Mouse (Mus musculus): ENCODE data around the gene Trpc4ap. TPM values are rescaled to one million over a fixed set of nuclear protein-coding genes. Genes with fewer than 3 reads are reported as not detected.

The Trpc4ap gene
- polyA plus RNA-seq, 1 experiment from 2014 or later = 188 TPM

DNA sequence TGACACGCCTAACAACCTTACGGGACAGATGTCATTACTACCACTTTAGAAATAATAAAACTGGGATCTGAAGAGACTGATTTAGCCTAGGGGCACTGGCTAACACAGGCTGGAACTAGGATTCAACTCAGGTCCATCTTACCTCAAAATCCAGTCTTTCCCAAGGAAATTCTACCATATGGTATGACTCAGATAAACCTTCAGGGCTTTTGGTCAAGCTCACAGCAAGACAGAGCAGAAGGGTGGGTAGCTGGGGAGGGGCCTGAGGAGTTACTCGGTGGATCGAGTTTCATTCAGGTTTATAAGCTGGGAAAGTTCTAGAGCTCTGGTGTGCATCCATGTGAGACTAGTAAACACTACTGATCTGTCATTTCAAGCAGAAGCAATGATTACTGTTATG lies 3.0 kb downstream of the Trpc4ap start:
- H3K4me1 ChIP-seq = peaks cover 15% of the 10 kb centered on the region
- no peak overlapping the region for H3K9ac ChIP-seq
- peaks cover 2% of the 10 kb centered on the region; the same call in 1 of the 2 replicates for H3K36me3 ChIP-seq
- H3K27ac ChIP-seq = no peak overlapping the region
- H3K9me3 ChIP-seq = no peaks in the 10 kb centered on the region
- ATAC-seq (ENCODE audit: low FRiP score, low read depth) = no peak
- no peaks in the 10 kb centered on the region for H3K27me3 ChIP-seq (replicated peaks)
- no peak overlapping the region for H3K4me3 ChIP-seq
- H3K4me2 ChIP-seq (replicated peaks) = no peak overlapping the region
- 85% methylated on average over 4 of the region's 4 CpGs for WGBS

DNA sequence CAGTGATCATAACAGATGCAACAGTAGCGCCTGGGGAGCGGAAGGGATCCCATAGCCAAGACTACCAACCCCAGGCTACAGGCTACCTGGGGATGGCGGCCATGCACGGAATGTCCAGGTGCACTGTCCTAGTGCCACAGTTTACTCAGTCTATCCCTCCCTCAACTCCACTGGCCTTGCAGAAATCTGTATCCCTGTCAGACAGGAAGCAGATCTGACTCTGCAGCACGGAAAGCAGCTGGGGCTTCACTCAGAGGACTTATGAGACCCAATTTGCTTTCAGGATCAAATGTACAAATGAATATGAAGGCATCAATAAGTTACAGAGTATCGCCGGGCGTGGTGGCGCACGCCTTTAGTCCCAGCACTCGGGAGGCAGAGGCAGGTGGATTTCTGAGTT lies 4.4 kb downstream of the Trpc4ap start:
- no peaks in the 10 kb centered on the region for H3K27me3 ChIP-seq (replicated peaks)
- 96% methylated on average over 11 of the region's 11 CpGs for WGBS
- peaks cover 2% of the 10 kb centered on the region; the same call in 1 of the 2 replicates for H3K36me3 ChIP-seq
- H3K4me2 ChIP-seq (replicated peaks) = no peak overlapping the region
- no peak overlapping the region for H3K4me3 ChIP-seq
- no peak overlapping the region for H3K9ac ChIP-seq
- no peaks in the 10 kb centered on the region for H3K9me3 ChIP-seq
- peaks cover 15% of the 10 kb centered on the region for H3K4me1 ChIP-seq
- ATAC-seq (ENCODE audit: low FRiP score, low read depth) = no peak
- H3K27ac ChIP-seq = no peak overlapping the region

- no peak overlapping the region for H3K9ac ChIP-seq
- no peak for ATAC-seq (ENCODE audit: low FRiP score, low read depth)
- WGBS = 86% methylated on average over 5 of the region's 5 CpGs
- H3K27ac ChIP-seq = no peak overlapping the region
- H3K36me3 ChIP-seq = peaks cover 2% of the 10 kb centered on the region; the same call in 1 of the 2 replicates
- no peaks in the 10 kb centered on the region for H3K27me3 ChIP-seq (replicated peaks)
- no peaks in the 10 kb centered on the region for H3K9me3 ChIP-seq
- no peak overlapping the region for H3K4me3 ChIP-seq
- H3K4me1 ChIP-seq = peaks cover 15% of the 10 kb centered on the region
- no peak overlapping the region for H3K4me2 ChIP-seq (replicated peaks)
Measured at GRCm38 (mm10) chr2:155686572-155686971, 5.6 kb downstream of the Trpc4ap start.

- peaks cover 2% of the 10 kb centered on the region; the same call in 1 of the 2 replicates for H3K36me3 ChIP-seq
- H3K27me3 ChIP-seq (replicated peaks) = no peaks in the 10 kb centered on the region
- H3K27ac ChIP-seq = no peak overlapping the region
- H3K4me1 ChIP-seq = no peaks in the 10 kb centered on the region
- no peak overlapping the region for H3K4me3 ChIP-seq
- no peak for ATAC-seq (ENCODE audit: low FRiP score, low read depth)
- H3K9me3 ChIP-seq = no peaks in the 10 kb centered on the region
- 96% methylated on average over 5 of the region's 5 CpGs for WGBS
- no peak overlapping the region for H3K9ac ChIP-seq
- no peak overlapping the region for H3K4me2 ChIP-seq (replicated peaks)
Measured at GRCm38 (mm10) chr2:155683821-155684220, 8.4 kb downstream of the Trpc4ap start.

- Histone ChIP-seq H3K36me3 (peaks cover 2% of the 10 kb centered on the region; the same call in 1 of the 2 replicates), H3K4me3 (no peak overlapping the region), H3K9me3 (no peaks in the 10 kb centered on the region), H3K4me2 (replicated peaks) (no peak overlapping the region), H3K27ac (no peak overlapping the region), H3K4me1 (no peaks in the 10 kb centered on the region), H3K9ac (no peak overlapping the region), H3K27me3 (replicated peaks) (no peaks in the 10 kb centered on the region)
- WGBS = 56% methylated on average over 3 of the region's 3 CpGs
- ATAC-seq (ENCODE audit: low FRiP score, low read depth) = no peak
Measured at GRCm38 (mm10) chr2:155683137-155683536, 9.0 kb downstream of the Trpc4ap start.

DNA sequence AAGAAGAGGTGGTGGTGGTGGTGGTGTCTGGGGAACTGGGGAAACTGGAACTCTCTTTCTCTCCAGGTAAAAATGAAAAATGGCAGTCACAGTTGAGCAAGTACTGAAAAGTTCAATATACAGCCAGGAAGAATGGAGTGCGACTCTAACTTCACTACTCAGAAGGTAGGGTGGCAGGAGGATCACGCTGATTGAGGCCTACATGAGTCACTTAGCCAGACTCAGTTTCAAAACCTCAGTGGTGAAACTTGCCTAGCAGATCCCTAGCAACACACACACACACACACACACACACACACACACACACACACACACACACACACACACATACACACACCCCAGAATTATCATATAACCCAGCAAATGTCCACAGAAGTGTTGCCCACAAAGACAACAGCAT lies 10.3 kb downstream of the Trpc4ap start:
- Histone ChIP-seq H3K9me3 (no peaks in the 10 kb centered on the region), H3K4me3 (no peak overlapping the region), H3K9ac (no peak overlapping the region), H3K27me3 (replicated peaks) (no peaks in the 10 kb centered on the region), H3K4me1 (no peaks in the 10 kb centered on the region), H3K27ac (no peak overlapping the region), H3K36me3 (no peaks in the 10 kb centered on the region), H3K4me2 (replicated peaks) (no peak overlapping the region)
- ATAC-seq (ENCODE audit: low FRiP score, low read depth) = no peak
- WGBS = 75% methylated on average over 2 of the region's 2 CpGs

DNA sequence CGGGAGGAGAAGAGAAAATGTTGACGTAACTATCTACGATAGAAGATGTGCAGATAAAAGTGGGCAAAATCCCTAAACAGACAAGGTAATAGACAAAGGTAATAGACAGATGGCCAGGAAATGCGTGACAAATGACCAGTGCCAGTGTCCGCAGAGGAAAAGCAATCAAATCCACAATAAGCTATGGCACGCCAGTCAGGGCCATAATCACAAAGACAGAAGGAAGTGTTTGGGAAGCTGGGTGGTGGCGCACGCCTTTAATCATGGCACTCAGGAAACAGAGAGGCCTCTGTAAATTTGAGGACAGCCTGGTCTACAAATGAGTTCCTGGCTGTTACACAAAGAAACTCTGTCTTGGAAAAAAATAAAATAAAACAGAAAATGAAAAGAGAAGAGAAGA lies 11.0 kb downstream of the Trpc4ap start:
- no peak for ATAC-seq (ENCODE audit: low FRiP score, low read depth)
- Histone ChIP-seq H3K27ac (no peak overlapping the region), H3K4me3 (no peak overlapping the region), H3K4me2 (replicated peaks) (no peak overlapping the region), H3K27me3 (replicated peaks) (no peaks in the 10 kb centered on the region), H3K36me3 (no peaks in the 10 kb centered on the region), H3K4me1 (no peaks in the 10 kb centered on the region), H3K9me3 (no peaks in the 10 kb centered on the region), H3K9ac (no peak overlapping the region)
- whole genome bisulfite sequencing = 62% methylated on average over 8 of the region's 8 CpGs

DNA sequence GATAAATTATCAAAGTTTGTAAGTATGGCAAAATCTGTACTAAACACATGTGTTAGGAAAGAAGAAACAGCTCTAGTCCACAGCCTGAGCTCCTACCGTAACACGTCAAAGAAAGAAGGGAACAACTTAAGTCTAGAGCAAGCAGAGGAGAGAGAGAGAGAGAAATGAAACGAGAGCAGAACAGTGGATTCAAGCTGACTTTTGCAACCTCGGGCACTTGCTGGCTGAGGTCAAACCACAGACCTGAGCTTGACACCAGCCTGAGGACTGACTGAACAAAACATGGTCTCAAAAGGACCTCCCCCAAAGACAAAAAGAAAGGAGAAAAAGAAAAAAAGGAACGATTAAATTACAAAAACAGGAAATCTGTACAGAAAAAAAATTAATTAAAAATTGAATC lies 11.6 kb downstream of the Trpc4ap start:
- H3K9ac ChIP-seq = no peak overlapping the region
- H3K4me2 ChIP-seq (replicated peaks) = no peak overlapping the region
- WGBS = 73% methylated on average over 5 of the region's 5 CpGs
- H3K4me3 ChIP-seq = no peak overlapping the region
- no peak for ATAC-seq (ENCODE audit: low FRiP score, low read depth)
- no peaks in the 10 kb centered on the region for H3K27me3 ChIP-seq (replicated peaks)
- H3K9me3 ChIP-seq = no peaks in the 10 kb centered on the region
- no peak overlapping the region for H3K27ac ChIP-seq
- no peaks in the 10 kb centered on the region for H3K4me1 ChIP-seq
- no peaks in the 10 kb centered on the region for H3K36me3 ChIP-seq

- no peaks in the 10 kb centered on the region for H3K36me3 ChIP-seq
- no peak overlapping the region for H3K4me3 ChIP-seq
- 94% methylated on average over 4 of the region's 4 CpGs for WGBS
- H3K4me1 ChIP-seq = no peaks in the 10 kb centered on the region
- no peak for ATAC-seq (ENCODE audit: low FRiP score, low read depth)
- H3K27ac ChIP-seq = no peak overlapping the region
- H3K27me3 ChIP-seq (replicated peaks) = no peaks in the 10 kb centered on the region
- no peak overlapping the region for H3K9ac ChIP-seq
- no peak overlapping the region for H3K4me2 ChIP-seq (replicated peaks)
- H3K9me3 ChIP-seq = no peaks in the 10 kb centered on the region
Measured at GRCm38 (mm10) chr2:155679586-155680110, 12.5 kb downstream of the Trpc4ap start.

- H3K36me3 ChIP-seq = peaks cover 22% of the 10 kb centered on the region
- no peaks in the 10 kb centered on the region for H3K4me1 ChIP-seq
- no peak overlapping the region for H3K4me2 ChIP-seq (replicated peaks)
- H3K27ac ChIP-seq = no peak overlapping the region
- no peak for ATAC-seq (ENCODE audit: low FRiP score, low read depth)
- H3K27me3 ChIP-seq (replicated peaks) = no peaks in the 10 kb centered on the region
- no peaks in the 10 kb centered on the region for H3K9me3 ChIP-seq
- H3K9ac ChIP-seq = no peak overlapping the region
- 76% methylated on average over 4 of the region's 4 CpGs for WGBS
- H3K4me3 ChIP-seq = no peak overlapping the region
Measured at GRCm38 (mm10) chr2:155675118-155675517, 17.1 kb downstream of the Trpc4ap start.

- H3K36me3 ChIP-seq = peaks cover 22% of the 10 kb centered on the region
- H3K9ac ChIP-seq = no peak overlapping the region
- no peak overlapping the region for H3K4me3 ChIP-seq
- no peak overlapping the region for H3K27ac ChIP-seq
- H3K9me3 ChIP-seq = no peaks in the 10 kb centered on the region
- ATAC-seq (ENCODE audit: low FRiP score, low read depth) = no peak
- no peaks in the 10 kb centered on the region for H3K4me1 ChIP-seq
- 28% methylated on average over 2 of the region's 2 CpGs for WGBS
- H3K4me2 ChIP-seq (replicated peaks) = no peak overlapping the region
- no peaks in the 10 kb centered on the region for H3K27me3 ChIP-seq (replicated peaks)
Measured at GRCm38 (mm10) chr2:155673546-155673945, 18.6 kb downstream of the Trpc4ap start.

GRCm38 (mm10) chr2:155671236-155671635 lies 20.9 kb downstream of the Trpc4ap start:
- Histone ChIP-seq H3K4me1 (no peaks in the 10 kb centered on the region), H3K4me3 (no peak overlapping the region), H3K27me3 (replicated peaks) (no peaks in the 10 kb centered on the region), H3K9me3 (no peaks in the 10 kb centered on the region), H3K27ac (no peak overlapping the region), H3K4me2 (replicated peaks) (no peak overlapping the region), H3K36me3 (peaks cover 39% of the 10 kb centered on the region), H3K9ac (no peak overlapping the region)
- no peak for ATAC-seq (ENCODE audit: low FRiP score, low read depth)
- 86% methylated on average over 4 of the region's 4 CpGs for WGBS

DNA sequence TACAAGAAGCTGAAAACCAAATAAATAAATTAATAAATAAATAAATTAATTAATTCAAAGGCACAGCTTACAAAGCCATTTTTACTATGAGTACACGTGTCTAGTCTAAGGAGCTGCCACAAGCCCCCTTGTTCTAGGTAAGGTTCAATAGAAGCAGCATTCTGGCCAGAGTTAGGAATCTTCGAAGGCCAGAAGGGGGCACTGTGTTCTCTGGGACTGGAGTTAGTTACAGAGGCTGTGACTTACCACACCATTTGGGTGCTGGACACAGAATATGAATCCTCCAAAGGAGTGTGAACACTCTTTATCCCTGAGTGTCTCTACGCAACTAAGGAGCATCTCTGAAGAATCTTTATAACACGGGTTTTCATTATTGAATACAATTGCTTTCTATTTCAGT lies 23.7 kb downstream of the Trpc4ap start:
- Histone ChIP-seq H3K9me3 (no peaks in the 10 kb centered on the region), H3K4me2 (replicated peaks) (no peak overlapping the region), H3K36me3 (peaks cover 64% of the 10 kb centered on the region), H3K4me1 (no peaks in the 10 kb centered on the region), H3K27me3 (replicated peaks) (no peaks in the 10 kb centered on the region), H3K9ac (no peak overlapping the region), H3K4me3 (no peak overlapping the region), H3K27ac (no peak overlapping the region)
- 86% methylated on average over 4 of the region's 4 CpGs for WGBS
- ATAC-seq (ENCODE audit: low FRiP score, low read depth) = no peak

All from neural tube, embryonic 12.5 days (tissue).